Mouse (Mus musculus): ENCODE measurements around the gene Rdh5.

Rdh5 gene

DNA sequence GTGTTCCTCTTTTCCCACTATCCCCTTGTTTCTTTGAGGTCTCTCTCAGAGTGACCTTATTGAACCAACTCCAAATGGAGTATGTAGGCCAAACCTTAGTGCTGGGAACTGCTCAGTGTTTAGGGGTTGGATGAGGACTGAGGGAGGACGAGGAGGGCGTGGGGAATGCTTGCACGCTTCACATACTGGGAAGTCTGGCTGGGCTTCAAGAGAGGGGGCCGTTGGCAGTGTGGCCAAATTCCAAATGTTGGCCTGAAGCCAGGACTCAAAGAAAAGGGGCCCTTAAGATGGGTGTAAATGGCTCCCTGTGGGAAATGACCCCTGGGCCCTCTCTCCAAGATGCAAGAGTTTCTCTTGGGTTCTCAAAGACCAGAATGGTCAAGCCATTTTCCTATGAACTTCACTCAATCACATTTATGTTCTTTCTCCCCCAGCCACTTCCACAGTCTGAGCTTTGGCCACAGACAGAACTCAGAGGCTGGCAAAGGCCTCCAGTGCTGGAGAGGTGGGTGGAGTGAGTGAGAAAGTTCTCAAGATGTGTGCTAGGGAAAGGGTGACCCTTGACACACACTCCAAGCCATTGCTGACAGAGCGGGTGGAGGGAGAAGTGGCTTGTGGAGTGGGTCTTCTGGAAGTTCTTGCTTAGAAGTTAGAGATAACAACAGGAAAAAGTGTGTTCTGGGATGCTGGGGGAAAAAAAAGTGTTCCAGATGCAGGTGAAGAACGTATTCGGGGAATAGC, 7.1 kb upstream of the Rdh5 start:
- peak in 1 of 2 experiments; percentile 50 for DNase-seq (ENCODE audit: low spot score in 2 of 2)

- peak in 1 of 2 experiments; percentile 40 for DNase-seq (ENCODE audit: low spot score in 2 of 2)
Observed at GRCm38 (mm10) chr10:128928356-128928755, 5.7 kb upstream of the Rdh5 start.

GRCm38 (mm10) chr10:128923935-128924334, 1.2 kb upstream of the Rdh5 start, which contains the start of gene Bloc1s1:
Gene Bloc1s1, minus strand, starts transcription at chr10:128924035.
- no peak for DNase-seq (ENCODE audit: low spot score in 2 of 2)

- peak; percentile 86 to 91 for DNase-seq (ENCODE audit: low spot score in 2 of 2)
Observed at GRCm38 (mm10) chr10:128923013-128923691, 464 bp upstream of the Rdh5 start.

DNA sequence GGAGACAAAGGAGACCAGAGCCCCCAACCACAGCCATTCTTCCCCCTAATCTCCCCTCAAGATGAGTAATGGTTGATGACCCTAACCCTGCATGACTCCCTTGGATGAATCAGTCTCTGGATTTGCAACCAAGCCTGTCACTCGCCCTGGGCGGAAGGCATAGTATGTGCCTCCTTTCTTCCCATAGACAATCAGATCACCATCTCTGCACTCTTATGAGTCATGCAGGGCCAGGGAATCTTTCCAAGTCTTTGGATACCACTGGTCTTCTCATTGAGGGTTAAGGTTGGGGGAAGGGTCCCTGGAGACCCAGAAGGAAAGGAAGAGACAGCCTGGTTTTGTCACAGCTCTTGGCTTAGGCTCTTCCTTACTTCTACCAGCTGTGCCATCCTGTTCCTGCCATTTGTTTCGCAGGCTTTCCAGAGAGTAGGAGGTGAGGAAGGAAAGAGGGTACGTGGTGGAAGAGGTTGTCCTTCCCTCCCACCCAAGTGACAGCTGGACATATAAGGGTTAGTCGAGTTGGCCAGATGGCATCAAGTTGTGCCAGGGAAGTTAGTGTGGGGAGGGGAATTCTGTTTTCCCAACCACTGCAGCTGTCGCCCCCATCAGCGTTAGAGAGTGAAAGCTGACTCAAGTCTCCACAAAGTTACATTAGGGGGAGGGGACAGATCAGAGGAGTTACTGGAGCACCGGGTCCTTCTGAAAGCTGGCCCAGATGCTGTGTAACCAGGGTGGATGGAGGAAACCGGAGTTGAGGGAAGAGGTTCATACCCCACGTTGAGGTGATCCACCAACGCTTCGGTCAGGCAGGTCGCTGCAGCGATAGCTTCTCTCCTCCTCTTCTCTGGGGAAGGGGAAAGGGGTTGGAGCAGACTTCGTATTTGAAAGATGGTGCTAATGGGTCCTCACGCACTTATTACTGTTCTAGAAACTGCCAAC, 536 bp downstream of the Rdh5 start:
- DNase-seq (ENCODE audit: low spot score in 2 of 2) = peak in 1 of 2 experiments; percentile 36

DNA sequence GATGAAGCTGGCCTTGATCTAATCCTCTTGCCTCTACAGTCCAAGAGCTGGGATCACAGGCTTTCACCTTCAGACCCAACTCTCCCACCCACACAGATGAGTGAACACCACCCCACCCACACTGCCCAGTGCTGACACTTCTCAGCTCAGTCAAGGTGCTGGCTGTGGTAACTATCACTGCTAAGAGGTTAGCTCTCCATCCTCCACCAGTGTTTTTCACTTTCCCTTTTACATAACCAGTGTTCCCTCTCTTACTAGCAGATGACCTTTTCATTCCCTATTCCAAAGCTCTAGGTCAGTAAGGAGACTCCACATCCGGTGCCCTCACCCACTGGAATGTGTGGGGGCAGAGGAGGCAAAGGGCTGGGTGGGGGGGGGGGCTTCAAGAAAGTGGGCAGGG, 1.4 kb downstream of the Rdh5 start:
- no peak for DNase-seq (ENCODE audit: low spot score in 2 of 2)

DNA sequence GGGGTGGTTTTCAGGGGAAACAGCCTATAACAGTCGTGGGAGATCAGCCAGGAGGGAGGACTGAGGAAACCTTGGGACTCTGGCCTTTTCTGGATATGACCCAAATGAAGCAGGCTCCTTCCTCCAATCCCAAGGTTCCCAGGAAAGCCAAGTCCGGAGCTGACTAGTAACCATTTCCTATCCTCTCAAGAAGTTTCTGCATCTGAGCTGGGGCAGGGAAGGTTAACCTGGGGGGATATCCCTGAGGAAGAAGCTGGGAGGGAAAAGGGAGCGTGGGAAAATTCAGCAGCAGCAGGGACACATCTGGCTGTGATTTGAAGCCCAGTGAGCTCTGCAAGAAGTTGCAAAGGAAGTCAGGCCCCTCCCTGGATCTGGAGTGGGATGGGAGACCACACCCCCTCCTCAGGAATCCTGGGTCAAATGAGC, 1.9 kb downstream of the Rdh5 start:
- DNase-seq (ENCODE audit: low spot score in 2 of 2) = no peak

GRCm38 (mm10) chr10:128919966-128920365, 2.7 kb downstream of the Rdh5 start:
- DNase-seq (ENCODE audit: low spot score in 2 of 2) = no peak

GRCm38 (mm10) chr10:128919203-128919631, 3.5 kb downstream of the Rdh5 start:
- DNase-seq (ENCODE audit: low spot score in 2 of 2) = peak in 1 of 2 experiments; percentile 72

- peak; percentile 70 to 97 for DNase-seq (ENCODE audit: low spot score in 2 of 2)
Observed at GRCm38 (mm10) chr10:128918246-128918645, 4.4 kb downstream of the Rdh5 start.

DNA sequence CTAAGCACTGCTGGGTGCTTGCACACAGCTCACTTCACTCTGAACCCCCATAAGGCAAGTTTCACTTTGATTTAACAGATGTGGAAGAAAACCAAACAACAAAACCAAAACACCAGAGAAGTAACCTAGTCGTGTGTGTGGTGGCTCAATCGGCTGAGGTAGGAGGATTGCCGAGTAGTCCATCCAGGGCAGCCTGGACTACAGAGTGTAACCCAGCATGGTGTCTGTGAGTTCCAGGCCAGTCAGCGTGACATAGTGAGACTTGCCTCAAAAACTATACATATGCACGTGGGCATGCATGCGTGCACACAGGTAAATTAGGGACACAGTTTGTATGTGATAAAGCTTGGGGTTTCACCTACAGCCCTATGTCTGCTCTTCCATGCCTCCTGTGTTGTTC, 5.3 kb downstream of the Rdh5 start:
- no peak for DNase-seq (ENCODE audit: low spot score in 2 of 2)

GRCm38 (mm10) chr10:128916665-128917064, 6.0 kb downstream of the Rdh5 start:
- DNase-seq (ENCODE audit: low spot score in 2 of 2) = no peak

DNA sequence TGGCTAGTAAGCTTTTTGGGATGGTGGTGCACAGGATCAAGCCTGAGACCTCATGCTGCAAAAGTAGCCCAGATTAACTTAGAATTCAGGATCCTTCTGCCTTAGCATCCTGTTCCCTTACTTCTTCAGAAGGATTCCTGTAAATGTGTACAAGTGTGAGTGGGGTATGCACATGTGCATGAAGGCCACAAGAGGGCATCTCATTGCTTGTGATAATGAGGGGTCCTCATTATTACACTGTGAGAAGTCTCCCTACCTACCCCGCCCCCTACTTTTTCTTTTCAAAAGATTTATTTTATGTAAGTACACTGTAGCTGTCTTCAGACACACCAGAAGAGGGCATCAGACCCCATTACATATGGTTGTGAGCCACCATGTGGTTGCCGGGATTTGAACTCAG, 7.1 kb downstream of the Rdh5 start:
- DNase-seq (ENCODE audit: low spot score in 2 of 2) = no peak

GRCm38 (mm10) chr10:128913696-128914095, 9.0 kb downstream of the Rdh5 start:
- no peak for DNase-seq (ENCODE audit: low spot score in 2 of 2)

DNA sequence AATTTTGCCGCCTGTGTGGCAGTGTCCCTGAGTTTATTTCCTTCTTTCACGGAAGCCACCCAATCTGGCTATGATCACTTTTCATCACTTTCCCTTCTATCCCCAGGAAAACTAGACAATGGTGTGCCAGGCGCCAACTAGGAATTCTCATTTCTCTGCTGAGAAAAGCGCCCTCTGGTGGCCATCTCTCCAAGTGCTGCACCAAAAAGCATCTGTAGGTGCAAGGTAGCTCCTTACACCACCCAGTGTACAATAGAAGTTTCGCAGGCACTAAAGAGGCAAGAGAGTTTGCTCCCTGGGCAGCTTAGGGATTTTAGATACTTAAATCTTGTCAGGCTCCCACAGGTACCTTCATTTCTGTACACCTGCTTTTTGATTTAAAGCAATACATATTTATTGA, 9.5 kb downstream of the Rdh5 start:
- peak; percentile 85 to 96 for DNase-seq (ENCODE audit: low spot score in 2 of 2)

GRCm38 (mm10) chr10:128912791-128913190, 9.9 kb downstream of the Rdh5 start:
- DNase-seq (ENCODE audit: low spot score in 2 of 2) = no peak

DNA sequence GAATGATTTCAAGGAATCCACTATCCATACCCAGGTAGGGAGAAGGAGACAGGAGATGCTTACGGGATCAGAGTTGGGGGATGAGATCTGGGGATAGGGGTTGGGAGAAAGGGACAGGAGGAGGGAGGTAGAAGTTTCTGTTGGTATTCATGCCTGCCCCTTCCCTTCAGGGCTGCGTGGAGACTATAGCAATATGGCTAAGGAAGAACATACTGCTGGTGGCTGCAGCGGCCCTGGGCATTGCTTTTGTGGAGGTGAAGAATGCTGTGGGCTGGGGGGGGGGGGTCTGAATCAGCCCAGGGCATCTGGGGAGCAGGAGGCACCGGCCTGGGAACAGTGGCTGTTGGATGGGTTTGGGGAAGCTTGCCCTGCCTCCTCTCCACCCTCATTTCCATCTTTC, 10.4 kb downstream of the Rdh5 start:
- DNase-seq (ENCODE audit: low spot score in 2 of 2) = no peak

DNA sequence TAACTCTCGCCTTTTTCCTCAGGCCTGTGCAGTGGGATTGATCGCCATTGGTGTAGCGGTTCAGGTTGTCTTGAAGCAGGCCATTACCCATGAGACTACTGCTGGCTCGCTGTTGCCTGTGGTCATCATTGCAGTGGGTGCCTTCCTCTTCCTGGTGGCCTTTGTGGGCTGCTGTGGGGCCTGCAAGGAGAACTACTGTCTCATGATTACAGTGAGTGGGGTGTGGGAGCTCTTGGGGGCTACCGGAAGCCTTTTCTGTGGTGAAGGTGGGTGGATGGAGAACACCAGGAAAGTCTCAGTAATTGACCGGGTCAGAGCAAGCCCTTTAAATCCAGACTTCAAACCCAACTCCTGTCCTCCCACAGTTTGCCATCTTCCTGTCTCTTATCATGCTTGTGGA, 11.3 kb downstream of the Rdh5 start:
- no peak for DNase-seq (ENCODE audit: low spot score in 2 of 2)

- peak; percentile 49 to 74 for DNase-seq (ENCODE audit: low spot score in 2 of 2)
Observed at GRCm38 (mm10) chr10:128910066-128910841, 12.4 kb downstream of the Rdh5 start.

- DNase-seq (ENCODE audit: low spot score in 2 of 2) = peak; percentile 61 to 77
Observed at GRCm38 (mm10) chr10:128909567-128910028, 13.1 kb downstream of the Rdh5 start.

Data from cerebellum, postnatal 4 days (tissue).